Mouse (Mus musculus) monocyte, adult 5-6 weeks (primary cell): ENCODE data around the gene Mrpl20. TPM values are rescaled to one million over a fixed set of nuclear protein-coding genes. Genes with fewer than 3 reads are reported as not detected.
A peak's percentile ranks its signal among the peaks of the same experiment; 100 is the strongest.

Experiments
- ATAC-seq: fragments of 153-309, 156-312 bp; replicated peaks from 2 replicates; pipeline ENCODE4 v1.8.0; 2017; ENCODE audit warnings: mild to moderate bottlenecking; ENCODE audit not compliant: low TSS enrichment, insufficient number of reproducible peaks, severe bottlenecking, poor library complexity, low FRiP score
- total RNA-seq: library from RNA; stranded (forward); fragments of 200-1000, 200-491, 200-594 nt; gene quantifications from 3 replicates; pipeline ENCODE4 v1.2.3, GENCODE M21; 2017

Gene Mrpl20
- total RNA-seq = 39.1 to 56.7 TPM (median 44.1 TPM) in 3 replicates

DNA sequence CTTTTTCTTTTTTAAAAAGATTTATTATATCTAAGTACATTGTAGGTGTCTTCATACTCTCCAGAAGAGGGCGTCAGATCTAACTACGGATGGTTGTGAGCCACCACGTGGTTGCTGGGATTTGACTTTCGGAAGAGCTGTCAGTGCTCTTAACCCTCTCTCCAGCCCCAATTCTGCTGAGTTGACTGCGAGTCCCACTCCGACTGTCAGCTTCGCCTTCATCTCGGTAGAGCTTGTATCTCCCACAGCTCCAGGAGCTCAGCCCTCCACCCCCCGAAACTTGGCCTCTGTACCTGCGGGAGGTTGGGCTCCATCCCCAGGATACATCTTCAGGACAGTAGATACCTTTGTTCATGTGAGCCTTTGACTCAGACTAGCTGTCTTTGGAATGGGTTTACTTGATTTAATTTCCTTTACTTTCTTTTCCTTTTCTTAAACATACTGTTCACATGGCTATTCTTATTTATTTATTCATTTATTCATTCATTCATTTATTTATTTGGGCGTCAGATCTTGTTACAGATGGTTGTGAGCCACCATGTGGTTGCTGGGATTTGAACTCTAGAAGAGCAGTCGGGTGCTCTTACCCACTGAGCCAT, at the start of gene Mrpl20:
Gene Mrpl20 (plus strand): TSS at position 138 of the 599 bp plus-strand sequence.
- no peak; the same call in 1 of the 2 replicates for ATAC-seq

DNA sequence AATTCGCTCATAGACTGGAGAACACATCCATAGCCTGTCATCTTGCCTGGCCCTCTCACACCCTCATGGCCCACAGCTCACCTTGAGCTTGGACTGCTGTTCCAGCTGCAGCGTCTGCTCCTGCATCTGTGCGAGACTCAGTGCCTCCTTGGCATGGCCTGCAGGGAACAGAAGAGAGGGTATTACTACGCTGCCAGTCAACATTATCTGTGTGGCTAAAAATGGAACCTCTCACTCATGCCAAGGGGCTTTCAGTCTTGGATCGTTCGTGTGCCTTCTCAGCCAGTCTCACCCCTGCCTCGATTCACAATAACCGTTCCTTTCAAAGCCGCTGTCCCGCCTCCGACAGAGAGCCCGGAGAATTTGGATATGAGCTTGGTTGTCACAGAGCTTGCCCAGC, 45.7 kb upstream of the Mrpl20 start:
- no peak for ATAC-seq

DNA sequence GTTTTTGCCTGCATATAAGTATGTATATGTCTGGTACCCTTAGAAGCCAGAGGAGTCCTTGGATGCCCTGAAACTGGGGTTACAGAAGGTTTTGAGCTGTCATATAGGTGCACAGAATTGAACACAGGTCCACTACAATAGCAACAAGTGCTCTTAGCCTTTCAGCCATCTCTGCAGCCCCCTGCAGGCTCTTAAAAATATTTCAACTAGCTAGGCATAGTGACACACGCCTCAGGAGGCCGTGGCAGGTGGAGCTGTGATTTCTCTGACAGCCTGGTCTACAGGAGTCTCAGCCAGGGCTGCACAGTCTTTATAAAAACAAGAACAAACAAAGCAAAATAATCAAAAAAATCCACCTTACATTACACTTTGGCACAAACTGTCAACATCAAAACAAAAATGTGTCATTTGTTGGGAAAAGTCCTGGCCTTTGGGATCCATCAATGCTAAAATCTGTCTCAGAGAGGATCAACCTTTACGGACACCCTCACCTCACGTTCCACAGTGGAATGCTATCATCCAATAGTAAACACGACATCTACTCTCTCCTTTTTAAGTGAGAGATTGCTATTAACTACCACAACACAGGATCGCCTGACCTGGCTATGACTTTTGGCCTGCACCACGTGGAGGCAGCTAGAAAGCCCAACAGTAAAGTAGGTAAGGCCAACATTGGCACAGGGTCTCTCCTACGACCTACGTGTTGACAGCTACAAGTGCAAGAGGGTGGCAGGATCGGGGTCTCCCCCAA, 42.6 kb upstream of the Mrpl20 start:
- 0 out of 2 replicates have a peak, but pooled peaks have one; percentile 5 for ATAC-seq

DNA sequence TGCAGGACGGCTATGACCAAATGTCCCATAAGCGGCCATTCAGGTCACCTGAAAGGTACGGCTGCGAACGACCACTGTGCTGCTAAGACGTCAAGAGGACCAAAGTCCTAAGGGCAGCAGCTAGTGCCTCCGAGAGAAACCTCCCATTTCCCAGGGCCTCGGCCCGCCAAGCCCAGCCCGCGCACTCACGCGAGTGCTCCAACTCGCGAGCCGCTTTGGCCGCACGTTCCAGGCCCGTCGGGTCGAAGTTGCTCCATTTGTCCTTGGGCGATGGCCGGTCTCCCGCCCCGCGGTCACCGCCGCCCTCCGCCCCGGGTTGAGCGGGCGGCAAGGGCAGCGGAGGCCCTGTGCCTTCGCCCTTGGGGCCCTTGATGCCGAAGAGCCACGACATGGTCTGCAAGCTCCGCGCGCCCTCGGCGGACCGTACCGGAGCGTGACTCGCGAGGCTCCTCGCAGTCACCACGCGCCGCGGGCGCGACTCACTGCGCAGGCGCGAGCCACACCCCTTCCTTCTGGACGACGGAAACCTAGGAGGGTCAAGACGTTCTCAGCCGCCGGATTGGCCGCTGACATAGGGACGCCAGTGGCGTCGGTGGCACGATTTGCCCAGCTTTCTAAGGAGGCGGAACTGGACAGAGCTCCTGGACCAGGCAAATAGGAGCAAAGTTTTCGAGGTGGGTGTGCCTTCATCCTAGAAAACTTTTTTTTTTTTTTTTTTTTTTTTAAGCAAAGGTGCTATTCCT, 41.9 kb upstream of the Mrpl20 start, which contains the start of gene Atad3a:
Gene Atad3a (minus strand): TSS at position 481 of the 743 bp plus-strand sequence.
- ATAC-seq = peak; percentile 98

DNA sequence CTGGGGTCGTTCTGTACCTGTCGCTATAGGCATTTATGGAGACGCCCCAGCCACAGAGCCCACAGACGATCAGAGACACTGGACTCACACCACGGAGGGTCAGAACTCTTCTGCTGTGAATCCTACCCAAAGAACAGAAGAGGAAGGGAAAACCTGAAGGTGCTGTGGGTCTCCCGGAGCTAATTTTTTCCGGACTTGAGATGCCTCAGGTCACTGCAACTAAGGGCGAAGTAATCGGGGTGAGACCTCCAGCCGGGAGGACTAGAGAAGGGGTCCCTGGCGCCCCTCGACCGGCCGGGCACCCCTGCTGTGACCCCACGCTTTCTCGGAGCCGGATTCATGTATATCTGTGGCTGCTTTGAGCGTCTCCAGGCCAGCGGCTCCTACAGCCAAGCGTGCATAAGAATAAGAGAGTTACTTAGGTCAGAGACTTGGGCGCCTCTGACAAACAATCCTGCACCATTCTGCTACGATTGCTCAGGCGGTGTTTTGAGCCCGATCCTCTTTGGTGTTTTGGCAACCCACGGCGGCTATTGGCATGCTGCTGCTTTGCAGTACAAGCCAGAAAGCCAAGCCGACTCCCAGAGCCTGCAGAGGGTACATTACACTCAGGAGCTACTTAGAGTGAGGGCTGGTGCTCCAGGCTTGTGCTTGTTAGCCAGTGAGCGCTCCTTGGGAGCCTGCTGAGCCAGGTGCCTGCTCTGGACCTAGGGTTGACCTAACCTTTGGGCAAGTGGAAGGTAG, 41.1 kb upstream of the Mrpl20 start:
- ATAC-seq = no peak

DNA sequence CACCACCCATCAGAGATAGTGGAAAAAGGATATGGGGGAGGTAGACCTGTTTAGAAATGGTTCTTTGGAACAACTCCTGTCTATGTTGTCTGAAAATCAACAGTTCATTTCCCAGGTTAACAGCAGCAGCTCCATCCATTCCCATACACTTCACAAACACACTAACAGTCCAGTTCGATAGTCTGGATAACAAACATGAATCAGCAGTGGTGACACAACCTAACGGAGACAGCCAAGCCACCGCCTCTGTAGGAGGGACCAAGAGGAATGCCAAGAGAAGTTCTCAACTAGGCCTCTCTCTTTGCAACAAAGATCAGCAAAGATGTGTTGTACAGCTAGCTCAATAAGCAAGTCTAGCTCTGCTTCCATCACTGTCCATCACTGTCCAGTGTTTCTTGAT, 40.3 kb upstream of the Mrpl20 start:
- ATAC-seq = no peak

DNA sequence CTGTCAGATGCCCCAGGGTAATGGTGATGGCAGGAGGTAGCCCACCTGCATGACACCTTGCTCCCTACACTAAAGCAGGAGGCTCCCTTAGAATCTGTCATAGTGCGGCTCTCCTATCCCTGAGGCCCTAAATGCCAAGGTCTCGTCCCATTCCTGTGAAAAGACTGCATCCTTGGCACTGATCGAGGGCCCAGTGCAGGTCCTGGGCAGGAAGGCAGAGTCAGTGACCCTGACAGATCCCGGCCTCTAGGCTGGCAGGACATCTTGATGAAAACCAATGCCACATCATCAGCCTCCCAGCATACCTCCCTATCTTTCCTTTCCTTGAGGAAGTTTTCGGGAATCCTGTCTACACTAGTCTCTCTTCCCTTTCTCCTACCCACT, 33.2 kb upstream of the Mrpl20 start:
- no peak for ATAC-seq

DNA sequence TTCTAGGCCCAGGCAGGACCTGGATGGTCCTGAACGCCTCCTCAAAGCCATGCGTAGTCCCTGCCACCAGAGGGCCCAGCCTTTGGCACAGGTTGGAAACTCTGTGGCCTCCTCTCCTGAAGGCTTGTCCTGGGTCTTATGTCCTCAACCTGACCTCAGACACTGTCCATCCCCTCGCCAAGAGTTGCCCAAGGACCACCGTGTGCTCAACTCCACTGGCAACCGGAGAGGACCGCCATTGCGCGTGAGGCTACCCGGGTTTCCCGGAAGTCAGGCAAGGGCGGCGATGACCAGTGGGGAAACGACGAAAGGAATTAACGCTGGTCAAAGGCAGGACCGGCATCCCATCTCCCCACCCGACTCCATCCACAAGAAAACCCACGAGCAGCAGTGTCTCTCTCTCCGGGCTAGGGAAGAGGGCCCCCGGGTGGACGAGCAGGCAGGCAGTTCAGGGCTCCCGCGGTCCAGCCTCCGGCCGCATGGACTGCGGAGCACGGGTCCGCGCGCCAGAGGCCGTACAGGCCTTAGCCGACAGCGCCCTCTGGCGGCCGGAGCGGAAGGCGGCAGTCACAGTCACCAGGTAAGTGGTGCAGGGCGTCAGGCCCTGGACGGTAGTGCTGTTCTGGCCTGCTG, 32.7 kb upstream of the Mrpl20 start:
- ATAC-seq = peak; percentile 74

DNA sequence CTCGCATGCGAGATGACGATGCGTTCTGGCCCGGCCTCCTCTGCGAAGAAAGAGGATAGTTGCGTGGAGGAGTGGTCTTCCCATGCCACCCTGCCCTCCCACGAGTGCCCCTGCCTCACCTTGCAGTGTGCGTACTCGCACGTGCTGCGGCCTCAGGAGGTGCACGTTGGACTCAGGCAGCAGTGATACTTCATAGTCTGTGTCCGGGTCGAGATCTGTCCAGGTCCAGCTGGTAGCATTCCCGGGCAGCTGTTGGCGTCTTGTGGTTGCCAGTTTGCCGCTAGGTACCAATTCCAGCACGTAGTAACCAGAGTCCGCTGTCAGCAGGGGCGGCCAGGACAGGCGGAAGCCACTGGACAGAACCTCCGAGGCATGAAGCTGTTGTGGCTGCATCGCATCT, 32.1 kb upstream of the Mrpl20 start:
- no peak for ATAC-seq

DNA sequence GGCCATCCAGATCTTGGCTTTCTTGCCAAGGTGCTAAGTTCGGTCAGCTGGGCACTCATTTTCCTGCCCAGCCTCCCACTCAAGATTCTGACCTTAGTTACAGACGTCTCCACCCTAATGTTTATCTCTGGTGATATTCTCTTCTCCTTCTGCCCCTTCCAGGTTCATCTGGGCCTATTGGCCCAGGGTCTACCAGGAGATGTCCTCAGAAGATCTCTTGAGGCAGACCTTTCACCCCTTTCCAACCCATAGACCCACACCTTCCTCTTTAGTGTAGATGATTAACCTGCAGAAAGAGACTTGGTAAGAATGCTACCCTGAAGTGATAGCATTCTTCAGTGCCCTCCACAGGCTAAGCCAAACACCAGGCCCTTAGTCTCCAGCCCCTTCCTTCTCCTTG, 31.0 kb upstream of the Mrpl20 start:
- ATAC-seq = no peak

DNA sequence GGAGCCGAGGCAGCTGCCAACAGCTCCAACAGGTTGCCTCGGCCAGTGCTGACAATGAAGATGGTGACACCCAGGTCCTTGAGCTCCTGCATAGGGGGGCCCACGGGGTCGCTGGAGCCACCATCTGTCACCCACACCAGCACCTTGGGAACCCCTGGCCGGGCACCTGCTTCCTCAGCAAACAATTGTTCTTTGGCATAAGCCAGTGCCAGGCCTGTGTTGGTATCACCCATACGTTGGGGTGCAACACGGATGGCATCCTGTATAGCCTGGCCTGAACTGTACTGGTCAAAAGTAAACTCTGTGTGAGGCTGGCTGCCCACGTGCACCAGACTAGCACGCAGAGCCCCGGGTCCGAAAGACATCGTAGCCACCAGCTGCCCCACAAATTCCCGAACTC, 29.9 kb upstream of the Mrpl20 start:
- no peak for ATAC-seq

DNA sequence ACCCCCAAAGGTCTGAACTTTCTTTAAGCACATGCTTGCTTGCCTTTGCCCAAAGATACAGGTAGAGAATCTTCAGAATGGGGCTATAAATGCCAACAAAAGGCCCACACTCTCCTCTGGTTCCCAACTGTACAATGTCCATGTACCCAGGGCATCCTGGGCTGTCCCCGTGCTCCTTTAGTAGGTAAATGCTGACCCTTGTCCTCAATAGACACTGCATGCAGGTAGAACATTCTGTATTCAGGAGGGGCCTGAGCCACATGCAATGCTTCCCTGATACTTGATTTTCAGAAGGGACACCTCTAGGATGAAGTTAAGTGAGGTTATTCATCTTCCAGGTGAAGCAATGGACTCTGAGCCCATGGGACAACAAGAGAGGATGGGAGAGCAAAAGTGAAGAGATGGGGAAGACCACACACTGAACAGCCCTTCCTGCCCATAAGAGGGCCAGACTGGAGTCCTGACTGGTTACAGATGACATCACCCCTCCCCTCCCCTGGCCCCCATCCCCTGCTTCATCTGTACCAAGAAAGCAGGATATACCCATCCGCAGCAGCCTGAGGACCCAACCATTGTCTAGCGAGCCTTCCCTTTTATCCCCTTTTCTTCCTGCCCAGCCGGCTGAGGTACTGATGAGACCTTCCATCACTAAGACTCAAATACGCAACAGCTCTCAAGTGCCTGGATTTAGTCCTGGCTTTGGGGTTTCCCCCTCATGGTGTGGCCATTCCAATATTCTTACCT, 29.2 kb upstream of the Mrpl20 start:
- no peak for ATAC-seq

DNA sequence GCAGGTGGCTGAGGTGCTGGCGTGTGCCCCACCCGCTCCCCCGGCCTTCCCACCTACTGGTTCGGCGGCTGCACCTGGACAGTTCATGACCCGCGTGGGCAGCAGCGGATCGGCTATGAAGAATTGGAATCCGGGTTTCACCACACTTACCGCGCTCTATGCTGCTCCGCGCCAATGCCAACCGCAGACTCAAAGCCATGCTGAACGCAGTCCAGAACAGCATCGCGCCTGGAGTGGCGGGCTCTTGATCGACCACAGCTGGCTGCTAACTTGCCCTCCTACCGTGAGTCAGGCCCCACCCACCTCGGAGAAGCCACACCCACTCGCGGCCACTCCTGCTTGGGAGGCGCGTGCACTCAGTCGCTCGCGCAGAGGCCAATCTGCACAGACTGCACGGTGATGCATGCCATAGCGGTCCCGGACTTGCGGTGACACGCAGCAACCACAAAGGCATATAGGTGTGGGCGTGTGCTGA, 28.4 kb upstream of the Mrpl20 start, which contains the start of gene Vwa1:
Gene Vwa1 (minus strand): TSS at position 419 of the 475 bp plus-strand sequence.
- peak; percentile 44 for ATAC-seq

DNA sequence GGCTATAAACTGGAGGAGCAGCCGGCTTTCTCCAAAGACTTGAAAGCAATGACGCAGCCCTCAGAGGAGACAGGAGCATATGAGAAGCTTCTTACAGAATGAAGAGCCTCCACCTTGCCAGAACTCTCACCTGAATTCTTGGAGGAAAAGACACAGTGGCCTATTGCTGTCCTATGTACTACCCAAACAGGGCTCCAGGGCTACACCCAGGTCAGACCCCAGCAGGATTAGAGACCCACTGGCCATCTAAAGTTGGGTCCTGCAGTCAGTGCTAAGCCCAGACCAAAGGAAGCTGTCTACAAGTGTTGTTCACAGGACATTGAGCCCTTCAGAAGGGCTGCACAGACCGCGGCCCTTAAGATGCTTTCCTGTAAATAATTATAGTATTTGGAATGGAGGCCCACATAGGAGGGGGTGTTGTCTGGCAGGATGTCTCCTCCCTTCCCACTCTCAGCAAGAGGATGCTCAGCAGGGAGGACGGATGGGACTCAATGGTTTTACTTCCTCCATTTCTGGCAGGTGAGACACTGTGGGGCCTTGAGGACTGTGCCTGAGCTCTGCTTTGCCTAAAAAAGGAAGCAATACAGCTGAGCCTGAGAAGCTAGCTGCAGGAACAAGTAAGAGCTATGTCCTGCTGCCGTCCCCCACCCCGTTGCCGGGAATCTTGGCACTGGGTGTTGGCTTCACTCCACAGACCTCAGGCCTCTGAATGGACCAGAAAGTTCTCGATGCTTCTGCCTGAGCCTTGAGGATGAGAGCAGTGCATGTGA, 27.5 kb upstream of the Mrpl20 start:
- ATAC-seq = no peak

DNA sequence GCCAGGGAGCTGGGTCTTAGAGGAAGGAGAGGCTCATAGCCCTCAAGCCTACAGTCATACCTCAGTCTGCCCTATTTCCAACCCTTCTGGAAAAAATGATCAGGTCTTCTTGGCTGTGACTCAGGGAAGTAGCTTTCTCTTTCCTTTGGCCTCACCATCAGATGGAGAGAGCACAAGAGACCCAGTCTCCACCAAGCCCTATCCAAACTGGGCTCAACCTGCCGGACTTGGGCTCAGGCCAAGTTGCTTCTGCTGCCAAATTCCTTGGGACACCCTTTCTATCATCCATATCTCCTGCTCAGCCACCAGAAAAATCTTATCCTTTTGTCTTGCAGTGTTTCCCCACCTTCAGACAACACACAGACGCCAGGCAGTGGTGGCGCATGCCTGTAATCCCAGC, 26.8 kb upstream of the Mrpl20 start:
- no peak for ATAC-seq

DNA sequence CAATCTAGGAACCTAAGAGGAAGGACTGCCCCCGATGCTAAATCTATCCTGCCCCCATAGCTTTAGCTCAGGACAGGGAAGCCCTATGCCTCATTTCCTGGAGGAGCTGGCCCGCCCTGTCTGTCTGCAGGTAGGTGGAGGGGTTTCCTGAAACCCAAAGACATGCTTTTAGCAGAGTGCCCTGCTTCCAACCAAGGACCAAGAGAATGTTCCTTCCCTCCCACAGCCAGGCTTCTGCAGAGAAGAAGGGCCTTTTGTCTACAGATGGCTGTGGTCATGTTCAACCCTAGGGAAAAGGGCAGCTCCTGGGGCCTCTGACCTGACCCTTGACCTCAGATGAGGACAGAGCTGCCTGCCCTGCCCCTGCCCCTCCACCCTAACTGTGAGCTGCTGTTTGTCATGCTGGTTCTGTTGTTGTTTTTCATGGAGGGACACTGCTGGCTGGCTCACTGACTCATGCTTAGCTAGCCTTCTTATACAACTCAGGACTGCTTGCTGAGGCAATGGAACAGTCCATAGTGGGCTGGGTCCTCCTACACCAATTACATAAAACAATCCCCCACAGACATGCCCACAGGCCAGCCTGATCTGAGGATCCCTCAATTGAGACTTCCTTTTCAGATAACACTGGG, 25.9 kb upstream of the Mrpl20 start:
- no peak for ATAC-seq

DNA sequence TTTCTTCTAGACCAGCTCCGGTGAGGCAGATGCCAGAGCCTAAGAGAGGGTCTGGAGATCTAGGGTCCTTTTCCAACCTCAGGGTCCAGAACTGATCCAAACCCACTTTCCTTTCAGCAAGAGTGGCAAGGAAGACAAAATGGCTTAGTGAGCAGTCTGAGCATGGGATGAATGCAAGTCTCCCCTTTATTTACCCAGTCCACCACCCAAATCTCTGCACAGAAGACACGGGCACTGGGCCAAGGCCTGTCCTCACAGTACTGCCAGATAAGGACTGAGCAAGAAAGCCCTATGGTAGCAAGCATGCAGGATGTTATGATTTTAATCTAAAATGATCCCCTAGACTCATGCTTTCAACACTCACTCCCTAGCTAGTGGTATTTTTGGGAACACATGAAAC, 24.9 kb upstream of the Mrpl20 start:
- no peak for ATAC-seq
